Mouse (Mus musculus): ENCODE results near the gene Tmx4.
"Not testable (repeated sequence)": the region's sequence is repeated elsewhere in the genome, so short reads cannot be mapped to it uniquely, and the experiment has no call there.

The Tmx4 gene

GRCm38 (mm10) chr2:134643514-134644300 is at the start of gene Tmx4:
Gene Tmx4 (minus strand): TSS chr2:134644145.
- in situ Hi-C loops (cut with MboI; ENCODE audit: low pct_unique_long_range_greater_than_20kb in 1 of 2, low sequenced_read_pairs in 2 of 2, unreplicated experiment in 1 of 2): no loop called here

- in situ Hi-C loops (cut with MboI; ENCODE audit: low pct_unique_long_range_greater_than_20kb in 1 of 2, low sequenced_read_pairs in 2 of 2, unreplicated experiment in 1 of 2): no loop called here
Measured at GRCm38 (mm10) chr2:134692125-134692524, 48.2 kb upstream of the Tmx4 start.

GRCm38 (mm10) chr2:134691055-134691454 is 47.1 kb upstream of the Tmx4 start:
- in situ Hi-C loops (cut with MboI; ENCODE audit: low pct_unique_long_range_greater_than_20kb in 1 of 2, low sequenced_read_pairs in 2 of 2, unreplicated experiment in 1 of 2): no loop called here

- in situ Hi-C loops (cut with MboI; ENCODE audit: low pct_unique_long_range_greater_than_20kb in 1 of 2, low sequenced_read_pairs in 2 of 2, unreplicated experiment in 1 of 2): no loop called here
Measured at GRCm38 (mm10) chr2:134682326-134682725, 38.4 kb upstream of the Tmx4 start.

GRCm38 (mm10) chr2:134681271-134681961 is 37.5 kb upstream of the Tmx4 start:
- in situ Hi-C loops (cut with MboI; ENCODE audit: low pct_unique_long_range_greater_than_20kb in 1 of 2, low sequenced_read_pairs in 2 of 2, unreplicated experiment in 1 of 2): no loop called here

- in situ Hi-C loops (cut with MboI; ENCODE audit: low pct_unique_long_range_greater_than_20kb in 1 of 2, low sequenced_read_pairs in 2 of 2, unreplicated experiment in 1 of 2): loop anchor here in 1 of 2 experiments (10.0 kb wide), 1 partner anchor 125 kb away; the partner anchor contains the start of gene Hao1
Measured at GRCm38 (mm10) chr2:134679567-134679966, 35.6 kb upstream of the Tmx4 start.

GRCm38 (mm10) chr2:134675465-134675864 is 31.5 kb upstream of the Tmx4 start:
- in situ Hi-C loops (cut with MboI; ENCODE audit: low pct_unique_long_range_greater_than_20kb in 1 of 2, low sequenced_read_pairs in 2 of 2, unreplicated experiment in 1 of 2): loop anchor here in 1 of 2 experiments (10.0 kb wide), 1 partner anchor 121 kb away; the partner anchor contains the start of gene Hao1

- in situ Hi-C loops (cut with MboI; ENCODE audit: low pct_unique_long_range_greater_than_20kb in 1 of 2, low sequenced_read_pairs in 2 of 2, unreplicated experiment in 1 of 2): loop anchor here (10.0 to 25.0 kb wide), 2 partner anchors 111 to 119 kb away; partner anchors contain the start of gene Hao1 (in 2 of the 2)
Measured at GRCm38 (mm10) chr2:134673604-134674003, 29.7 kb upstream of the Tmx4 start.

- in situ Hi-C loops (cut with MboI; ENCODE audit: low pct_unique_long_range_greater_than_20kb in 1 of 2, low sequenced_read_pairs in 2 of 2, unreplicated experiment in 1 of 2): loop anchor here in 1 of 2 experiments (25.0 kb wide), 1 partner anchor 94 kb away; the partner anchor contains the start of gene Hao1
Measured at GRCm38 (mm10) chr2:134656477-134656876, 12.5 kb upstream of the Tmx4 start.

GRCm38 (mm10) chr2:134654668-134655067 is 10.7 kb upstream of the Tmx4 start:
- in situ Hi-C loops (cut with MboI; ENCODE audit: low pct_unique_long_range_greater_than_20kb in 1 of 2, low sequenced_read_pairs in 2 of 2, unreplicated experiment in 1 of 2): loop anchor here in 1 of 2 experiments (25.0 kb wide), 1 partner anchor 92 kb away; the partner anchor contains the start of gene Hao1

- in situ Hi-C loops (cut with MboI; ENCODE audit: low pct_unique_long_range_greater_than_20kb in 1 of 2, low sequenced_read_pairs in 2 of 2, unreplicated experiment in 1 of 2): loop anchor here in 1 of 2 experiments (25.0 kb wide), 1 partner anchor 90 kb away; the partner anchor contains the start of gene Hao1
Measured at GRCm38 (mm10) chr2:134652759-134653158, 8.8 kb upstream of the Tmx4 start.

- in situ Hi-C loops (cut with MboI; ENCODE audit: low pct_unique_long_range_greater_than_20kb in 1 of 2, low sequenced_read_pairs in 2 of 2, unreplicated experiment in 1 of 2): no loop called here
Measured at GRCm38 (mm10) chr2:134648999-134649398, 5.1 kb upstream of the Tmx4 start.

- in situ Hi-C loops (cut with MboI; ENCODE audit: low pct_unique_long_range_greater_than_20kb in 1 of 2, low sequenced_read_pairs in 2 of 2, unreplicated experiment in 1 of 2): no loop called here
Measured at GRCm38 (mm10) chr2:134645752-134646151, 1.8 kb upstream of the Tmx4 start.

GRCm38 (mm10) chr2:134645166-134645565 is 1.2 kb upstream of the Tmx4 start:
- in situ Hi-C loops (cut with MboI; ENCODE audit: low pct_unique_long_range_greater_than_20kb in 1 of 2, low sequenced_read_pairs in 2 of 2, unreplicated experiment in 1 of 2): no loop called here

- in situ Hi-C loops (cut with MboI; ENCODE audit: low pct_unique_long_range_greater_than_20kb in 1 of 2, low sequenced_read_pairs in 2 of 2, unreplicated experiment in 1 of 2): no loop called here
Measured at GRCm38 (mm10) chr2:134644301-134644912, 462 bp upstream of the Tmx4 start.

- in situ Hi-C loops (cut with MboI; ENCODE audit: low pct_unique_long_range_greater_than_20kb in 1 of 2, low sequenced_read_pairs in 2 of 2, unreplicated experiment in 1 of 2): no loop called here
Measured at GRCm38 (mm10) chr2:134642377-134642776, 1.6 kb downstream of the Tmx4 start.

- in situ Hi-C loops (cut with MboI; ENCODE audit: low pct_unique_long_range_greater_than_20kb in 1 of 2, low sequenced_read_pairs in 2 of 2, unreplicated experiment in 1 of 2): no loop called here
Measured at GRCm38 (mm10) chr2:134641372-134641771, 2.6 kb downstream of the Tmx4 start.

- in situ Hi-C loops (cut with MboI; ENCODE audit: low pct_unique_long_range_greater_than_20kb in 1 of 2, low sequenced_read_pairs in 2 of 2, unreplicated experiment in 1 of 2): no loop called here
Measured at GRCm38 (mm10) chr2:134640398-134640797, 3.5 kb downstream of the Tmx4 start.

- in situ Hi-C loops (cut with MboI; ENCODE audit: low pct_unique_long_range_greater_than_20kb in 1 of 2, low sequenced_read_pairs in 2 of 2, unreplicated experiment in 1 of 2): not testable (repeated sequence)
Measured at GRCm38 (mm10) chr2:134628541-134628940, 15.4 kb downstream of the Tmx4 start.
